Mouse (Mus musculus): Measurements from ENCODE around the gene Pik3c2g.

- TF ChIP-seq E2F4 (IDR thresholded peaks at IDR 0.05; ENCODE audit: insufficient read depth) = no peak
- TF ChIP-seq POLR2A (IDR thresholded peaks at IDR 0.05; ENCODE audit: insufficient read length, low read depth) = no peak
- TF ChIP-seq MYOD1 (IDR thresholded peaks at IDR 0.05; ENCODE audit: control insufficient read depth in 1 of 3, insufficient read length in 2 of 3, low read depth in 2 of 3) = no peak
- TF ChIP-seq POLR2AphosphoS2 (IDR thresholded peaks at IDR 0.05; ENCODE audit: insufficient read length, low read depth) = no peak
- TF ChIP-seq TCF12 (IDR thresholded peaks at IDR 0.05; ENCODE audit: insufficient read depth, poor library complexity, severe bottlenecking) = no peak
- TF ChIP-seq MAX (IDR thresholded peaks at IDR 0.05; ENCODE audit: low read depth) = no peak
These were observed 31.8 kb downstream of the Pik3c2g start for GRCm38 (mm10) chr6:139618774-139619173.
